Mouse (Mus musculus) heart, adult 10 weeks (tissue): ENCODE measurements around the gene Mmp8. TPM values are rescaled to one million over a fixed set of nuclear protein-coding genes. Genes with fewer than 3 reads are reported as not detected.

ENCODE experiments used
- polyA plus RNA-seq: library from polyadenylated mRNA; stranded (reverse); fragments of 350-450 nt; fragmentation: Illumina TruSeq; extraction: RNeasy Lipid Tissue Mini Kit (QIAGEN cat#74804); gene quantifications from one replicate; pipeline ENCODE4 v1.2.3, GENCODE M21; 2014; ENCODE audit warnings: low read depth, low replicate concordance

Mmp8 gene
- not detected for polyA plus RNA-seq

DNA sequence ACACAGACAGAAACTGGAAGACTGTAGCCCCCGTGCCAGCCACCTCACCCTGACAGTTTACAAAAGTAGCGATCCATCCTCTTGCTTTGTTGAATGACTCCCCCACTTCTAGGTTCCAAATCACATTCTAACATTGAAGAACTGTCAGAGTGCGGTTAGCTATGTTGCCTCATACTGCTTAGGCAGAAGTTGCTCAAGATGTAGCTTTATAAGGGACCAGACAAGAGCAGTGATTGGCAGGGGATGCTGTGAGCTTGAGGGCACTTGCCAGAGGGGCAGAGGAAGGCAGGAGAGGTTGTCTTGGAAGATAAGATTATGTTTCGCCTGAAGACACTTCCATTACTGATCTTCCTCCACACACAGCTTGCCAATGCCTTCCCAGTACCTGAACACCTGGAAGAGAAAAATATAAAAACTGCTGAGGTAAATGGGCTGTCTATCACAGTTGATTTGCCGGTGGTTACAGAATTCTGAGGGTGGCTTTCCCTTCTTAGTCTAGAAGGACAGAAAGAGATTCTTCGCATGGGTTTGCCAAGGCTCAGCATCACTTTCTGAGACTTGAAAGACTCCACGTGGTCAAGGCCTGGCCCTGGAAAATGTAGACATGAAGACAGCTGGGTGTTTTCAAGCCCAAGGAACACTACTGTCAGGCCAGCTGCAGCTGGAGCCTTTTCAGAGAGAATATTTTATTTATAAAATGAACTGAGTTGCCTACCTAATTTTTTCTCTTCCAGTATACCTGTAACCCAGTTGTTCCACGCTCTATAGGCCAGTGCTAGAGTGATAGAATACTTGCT lies at the start of gene Mmp8:
Gene Mmp8 (plus strand): TSS at position 236 of the 797 bp plus-strand sequence.

DNA sequence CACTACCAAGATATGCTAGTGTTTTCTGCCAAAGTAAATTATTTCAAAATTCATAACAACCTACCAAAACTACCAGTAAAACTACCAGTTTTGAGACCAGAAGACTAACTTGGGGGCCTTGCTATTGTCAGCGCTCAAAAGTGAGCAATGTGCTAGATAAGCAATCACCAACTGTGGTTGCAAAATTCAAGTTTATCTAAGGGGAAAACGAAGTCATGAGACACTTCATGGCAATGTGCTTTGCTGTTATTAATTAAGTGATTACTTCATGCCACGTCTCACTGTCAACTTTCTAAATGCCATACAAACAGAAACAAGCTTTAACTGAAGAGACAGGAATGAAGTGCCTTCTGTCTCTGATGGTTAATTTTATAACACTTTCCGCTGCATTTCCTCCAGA lies 12.9 kb downstream of the Mmp8 start, which contains the start of gene Mmp27:
Gene Mmp27 (plus strand): TSS at position 235 of the 400 bp plus-strand sequence.

Other genes with a start within 250 kb of the Mmp8 start
- gene Mmp12, start 214.1 kb upstream of the Mmp8 start, polyA plus RNA-seq = 0.58 TPM
- gene Mmp1b, start 170.4 kb upstream of the Mmp8 start, polyA plus RNA-seq = not detected
- gene Mmp3, start 112.6 kb upstream of the Mmp8 start, polyA plus RNA-seq = 6.7 TPM
- not detected for gene Mmp10, start 56.1 kb upstream of the Mmp8 start, polyA plus RNA-seq
- not detected for gene Mmp27, start 12.9 kb downstream of the Mmp8 start, polyA plus RNA-seq
- not detected for gene Mmp20, start 69.8 kb downstream of the Mmp8 start, polyA plus RNA-seq
- gene Mmp7, start 133.6 kb downstream of the Mmp8 start, polyA plus RNA-seq = not detected
- 53.3 TPM for gene Tmem123, start 205.6 kb downstream of the Mmp8 start, polyA plus RNA-seq